In genomic region chr13:3495526-3495925, GRCm38 (mm10) we compare ENCODE assay signal across 14 mouse cellular contexts. TPM values are rescaled to one million over a fixed set of nuclear protein-coding genes. Genes with fewer than 3 reads are reported as not detected.
A peak's percentile ranks its signal among the peaks of the same experiment; 100 is the strongest.
DNase-seq lines count a peak whose midpoint lies in the region.
"Had no signal": no experiment of that assay in that cellular context is flagged by ENCODE, and none has a peak within 500 bp of the region (broad histone marks: within the 10 kb centered on the region; RNA-seq: fewer than 3 reads in every experiment).

No protein-coding gene starts in this region.

- peak; percentile 25 for DNase-seq in adrenal gland, adult 2 months
- DNase-seq in adrenal gland, postnatal 4 days (ENCODE audit: low spot score in 2 of 2), result no peak
- peak; percentile 11 for DNase-seq in adrenal gland, postnatal 14 days
- DNase-seq in adrenal gland, postnatal 10 days, result no peak
- DNase-seq in fibroblast of lung, adult 2 months (ENCODE audit: low read depth), result peak; percentile 4
- DNase-seq in c-Kit-positive CD71-positive TER-119-positive erythroid progenitor cells, embryonic 14.5 days (ENCODE audit: low spot score), result no peak
- DNase-seq: cerebellum, adult 11 months; cerebellum, adult 18-20 months; cerebellum, adult 8-10 months; cerebellum, adult 9-11 months; cerebellum, postnatal 14 days; cerebellum, postnatal 36 days; embryo, embryonic 11 days; forebrain, postnatal 0 days had no signal

RNA-seq across cellular contexts. Expression of gene Gdi2, which starts 42.3 kb away (rescaled TPM):
- 100 to 1,000 TPM; 365 to 399 TPM for total RNA-seq in adrenal gland, adult 2 months (2021)
- polyA plus RNA-seq in adrenal gland, adult 2 months (2012; rRNA removed), result 307 and 317 TPM in 2 replicates
- total RNA-seq in adrenal gland, postnatal 4 days (2021), result 100 to 1,000 TPM; 369 to 394 TPM
- 344 and 376 TPM in 2 replicates for total RNA-seq in adrenal gland, postnatal 14 days (2021)
- total RNA-seq in adrenal gland, postnatal 10 days (2021), result 100 to 1,000 TPM; 347 to 374 TPM

Comparison
In these comparisons a context has a peak if more than half of its experiments do, and no peak if none do; other contexts are left out.
1. DNase-seq: peak in adrenal gland, adult 2 months (single experiment), adrenal gland, postnatal 14 days (single experiment) and fibroblast of lung, adult 2 months (single experiment); none in adrenal gland, postnatal 4 days (0 of 2), adrenal gland, postnatal 10 days (single experiment) and c-Kit-positive CD71-positive TER-119-positive erythroid progenitor cells, embryonic 14.5 days (single experiment).